Mouse (Mus musculus) induced T-regulatory cell, adult 2 months (primary cell): ENCODE data around the gene Farp1.

ENCODE experiments used
- DNase-seq: peaks from one replicate; pipeline ENCODE4 v3.0.0-alpha.2; 2012; ENCODE audit warnings: low read depth

Gene Farp1

DNA sequence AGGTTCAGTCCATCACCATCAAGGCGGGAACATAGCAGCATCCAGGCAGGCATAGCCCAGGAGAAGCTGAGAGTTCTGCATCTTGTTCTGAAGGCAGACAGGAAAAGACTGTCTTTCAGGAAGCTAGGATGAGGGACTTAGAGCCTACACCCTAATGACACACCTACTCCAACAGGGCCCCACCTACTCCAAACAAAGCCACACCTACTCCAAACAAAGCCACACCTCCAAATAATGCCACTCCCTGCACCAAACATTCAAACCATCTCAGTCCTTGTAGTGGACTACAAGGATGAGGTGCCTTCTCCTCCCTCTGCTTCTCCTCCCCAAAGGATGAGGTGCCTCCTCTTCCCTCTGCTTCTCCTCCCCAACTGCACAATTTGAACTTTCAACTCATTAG lies 23.5 kb downstream of the Farp1 start:
- DNase-seq: no peak

DNA sequence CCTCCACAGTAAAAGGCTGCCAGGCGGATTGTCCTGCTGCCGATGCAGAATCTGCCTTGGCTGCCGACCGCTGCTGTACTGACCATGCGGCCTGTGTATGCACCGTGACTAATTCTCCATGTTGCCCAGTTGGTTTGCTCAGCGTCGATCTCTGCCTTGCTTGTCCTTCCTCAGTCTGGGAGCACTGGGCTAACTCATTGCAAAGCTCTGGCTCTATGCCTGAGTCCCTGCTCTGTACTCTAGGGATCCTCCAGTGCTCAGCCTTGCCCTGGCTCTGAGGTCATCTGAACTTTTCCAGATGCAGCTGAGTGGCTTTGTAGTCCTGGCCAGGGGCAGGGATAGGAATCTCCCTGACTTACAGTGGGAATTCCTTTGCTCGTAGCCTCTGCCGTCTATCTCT lies 24.3 kb downstream of the Farp1 start:
- DNase-seq: no peak

DNA sequence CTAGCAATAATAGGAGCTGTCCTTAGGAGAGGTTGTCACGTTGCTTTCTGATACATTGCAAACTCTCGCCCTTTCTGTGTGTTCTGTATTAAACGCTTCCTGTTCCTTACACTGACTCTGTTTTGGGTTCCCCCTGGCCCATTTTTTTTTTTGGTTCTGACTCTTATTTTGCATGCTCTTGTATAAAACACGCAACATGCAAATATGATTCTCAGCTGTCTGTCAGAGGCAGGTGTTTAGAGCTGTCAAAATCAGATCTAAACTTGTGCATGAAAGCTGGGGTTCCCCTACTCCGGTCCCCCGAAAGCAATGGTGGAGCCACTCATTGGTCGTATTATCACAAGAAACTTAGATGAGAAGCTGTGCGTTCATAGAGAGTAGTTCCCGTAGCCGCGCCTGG lies 25.5 kb downstream of the Farp1 start:
- no peak for DNase-seq

DNA sequence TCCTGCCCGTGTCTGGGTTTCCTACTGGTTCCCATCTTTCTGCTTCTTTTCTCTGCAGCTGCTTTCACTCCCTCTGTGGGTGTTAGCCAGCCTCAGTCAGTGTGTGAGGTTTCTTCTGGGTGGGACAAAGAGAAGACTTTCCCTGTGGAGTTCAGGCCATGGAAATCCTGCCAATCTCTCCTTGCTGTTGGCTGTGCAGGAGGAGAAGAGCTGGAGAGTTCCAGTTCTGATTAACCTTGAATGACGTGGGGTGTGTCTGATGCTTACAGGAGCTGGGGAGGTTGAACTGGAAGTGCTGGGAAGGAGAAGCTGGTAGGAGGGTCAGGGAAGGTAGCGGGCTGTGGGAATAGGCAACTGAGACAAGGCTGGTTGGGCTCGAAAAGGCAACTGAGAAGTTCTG lies 26.7 kb downstream of the Farp1 start:
- no peak for DNase-seq

DNA sequence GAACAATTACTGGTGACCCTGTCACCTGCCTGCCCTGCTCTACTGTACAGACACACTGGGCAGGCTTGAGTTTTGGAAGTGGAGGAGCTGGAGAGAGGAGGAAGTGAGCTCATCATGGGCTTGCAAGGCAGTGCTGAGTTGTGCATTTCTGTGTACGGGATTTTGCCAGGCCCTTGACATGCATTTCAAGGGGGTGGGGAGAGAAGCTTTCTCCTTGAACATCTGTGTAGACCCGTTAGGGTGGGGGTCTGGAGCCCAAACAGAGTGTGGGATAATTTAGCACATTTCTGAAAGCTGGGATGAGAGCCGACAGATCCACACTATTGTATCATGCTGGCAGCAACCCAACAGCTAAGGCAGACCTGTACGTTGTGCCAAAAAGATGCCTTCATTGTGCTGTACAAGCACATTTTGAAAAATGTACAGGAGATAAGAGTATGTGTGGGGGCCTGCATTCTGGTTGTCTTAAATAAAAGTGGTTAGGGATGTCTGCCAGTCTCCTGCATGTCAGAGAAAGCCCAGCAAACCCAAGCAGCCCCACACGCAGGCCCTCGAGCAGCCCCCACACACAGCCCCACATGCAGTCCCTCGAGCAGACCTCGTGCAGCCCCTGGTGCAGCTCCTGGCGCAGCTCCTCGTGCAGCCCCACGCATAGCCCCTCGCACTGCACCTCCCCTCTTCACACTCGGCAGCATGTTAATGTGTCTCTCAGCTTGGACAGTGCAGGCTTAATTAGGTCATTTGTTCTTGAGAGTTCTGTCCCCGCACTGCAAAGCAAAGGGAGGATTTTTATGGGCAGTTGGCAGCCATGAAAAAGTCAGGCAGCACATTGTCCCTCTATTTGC lies 27.5 kb downstream of the Farp1 start:
- DNase-seq: no peak

DNA sequence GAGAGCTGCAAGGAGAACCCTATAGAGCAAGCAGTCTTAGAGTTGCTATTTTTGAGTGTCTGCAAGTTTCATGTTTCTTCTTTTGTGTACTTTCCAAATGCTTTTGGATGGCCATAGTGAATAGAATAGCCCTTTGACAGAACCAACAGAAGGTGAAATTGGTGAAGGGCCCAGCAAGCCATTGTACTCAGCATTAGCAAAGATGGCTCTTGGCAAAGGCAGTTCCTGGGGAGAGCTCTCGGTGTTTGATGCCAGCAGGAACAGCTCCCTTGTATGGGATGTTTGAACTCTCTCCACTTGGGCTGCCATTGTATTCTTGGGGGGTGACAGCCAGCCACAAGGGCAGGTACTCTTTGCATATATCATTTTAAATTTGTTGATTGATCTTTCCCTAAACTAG lies 29.7 kb downstream of the Farp1 start:
- DNase-seq: no peak

DNA sequence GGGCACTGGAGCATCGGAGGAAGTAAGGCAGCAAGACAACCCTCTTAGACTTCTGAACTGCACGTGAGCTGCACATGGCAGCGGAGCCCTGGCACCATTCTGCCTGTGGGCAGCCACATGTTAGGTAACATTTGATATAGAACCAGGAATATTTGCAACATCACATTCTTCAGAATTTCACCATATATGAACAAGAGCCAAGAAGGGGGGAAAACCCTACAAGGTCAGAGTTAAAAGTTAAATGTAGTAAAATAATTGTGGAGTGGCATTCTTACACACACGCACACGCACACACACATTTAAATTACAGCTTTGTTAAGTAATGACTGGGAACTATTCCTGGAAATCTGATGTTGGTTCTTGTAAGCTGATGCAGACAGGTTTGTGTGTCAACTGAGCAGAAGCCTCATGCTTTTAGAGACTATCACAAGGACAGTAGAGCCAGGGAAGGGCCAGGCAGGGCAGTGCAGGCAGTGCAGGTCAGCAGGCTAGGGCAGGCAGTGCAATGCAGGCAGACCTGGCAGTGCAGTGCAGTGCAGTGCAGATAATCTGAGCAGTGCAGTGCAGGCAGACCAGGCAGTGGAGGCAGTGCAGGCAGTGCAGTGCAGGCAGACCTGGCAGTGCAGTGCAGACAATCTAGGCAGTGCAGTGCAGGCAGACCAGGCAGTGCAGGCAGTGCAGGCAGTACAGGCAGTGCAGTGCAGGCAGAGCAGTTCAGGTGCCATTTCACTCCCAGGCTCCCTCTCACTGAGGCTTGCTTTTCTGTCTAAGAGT lies 38.3 kb downstream of the Farp1 start:
- DNase-seq: no peak

DNA sequence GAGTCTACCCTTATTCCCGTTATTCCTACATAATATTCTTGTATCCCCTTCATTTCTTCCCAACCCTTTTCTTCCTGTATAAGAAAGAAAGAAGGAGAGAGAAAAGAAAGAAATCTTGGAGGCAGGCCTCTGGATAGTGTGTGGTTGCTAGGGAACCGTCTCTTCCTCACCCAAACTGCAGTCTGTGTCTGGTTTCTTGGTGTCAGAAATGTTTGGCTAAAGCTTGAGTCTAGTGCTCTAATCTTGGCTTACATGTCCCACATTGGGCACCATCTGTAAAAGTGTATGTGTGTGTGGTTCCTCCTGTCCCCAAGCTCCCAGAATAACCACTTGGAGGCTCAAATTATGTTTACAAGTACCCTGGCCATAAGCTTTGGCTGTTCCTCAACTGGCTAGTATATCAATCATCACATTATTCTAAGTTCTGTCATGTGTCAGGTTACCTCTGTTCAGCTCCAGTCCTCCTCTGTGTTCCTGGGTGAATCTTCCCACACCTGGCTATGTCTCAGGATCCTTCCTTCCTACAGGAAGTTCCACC lies 39.3 kb downstream of the Farp1 start:
- DNase-seq: no peak

DNA sequence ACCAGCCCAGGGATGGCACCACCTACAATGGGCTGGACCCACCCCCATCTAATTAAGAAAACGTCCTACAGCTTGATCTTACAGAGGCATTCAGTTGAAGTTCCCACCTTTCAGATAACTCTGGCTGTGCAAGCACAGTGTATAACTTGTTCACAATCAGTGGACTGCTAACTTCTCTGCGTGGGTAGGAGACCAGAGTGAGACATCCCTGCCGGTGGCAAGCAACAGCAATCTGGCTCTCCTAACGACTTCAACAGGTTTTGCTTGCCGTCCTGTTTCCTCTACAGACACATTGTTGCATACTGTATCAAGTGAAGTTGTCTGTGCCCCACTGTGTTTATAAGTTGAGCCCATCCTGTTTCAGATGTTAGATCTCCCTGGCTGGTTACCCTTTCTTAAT lies 45.7 kb downstream of the Farp1 start:
- no peak for DNase-seq

DNA sequence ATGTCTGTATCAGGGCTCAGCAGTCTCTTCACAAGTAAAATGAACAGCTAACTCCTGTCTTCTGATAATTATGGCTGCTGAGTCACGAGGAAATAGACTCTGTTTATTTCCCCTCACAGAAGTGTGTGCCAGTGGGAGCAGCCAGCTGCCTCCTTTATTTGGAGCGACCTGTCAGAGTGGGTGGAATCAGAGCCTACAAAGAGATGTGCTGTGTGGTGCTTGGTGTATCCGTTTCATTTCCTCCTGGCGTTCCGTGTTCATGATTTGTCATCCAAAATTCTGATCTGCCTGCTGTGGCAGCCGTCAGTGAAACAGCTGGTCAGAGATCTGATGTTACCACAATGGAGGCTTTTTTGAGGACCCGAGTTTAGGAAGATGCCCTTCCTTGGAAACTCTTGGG lies 47.3 kb downstream of the Farp1 start:
- no peak for DNase-seq

DNA sequence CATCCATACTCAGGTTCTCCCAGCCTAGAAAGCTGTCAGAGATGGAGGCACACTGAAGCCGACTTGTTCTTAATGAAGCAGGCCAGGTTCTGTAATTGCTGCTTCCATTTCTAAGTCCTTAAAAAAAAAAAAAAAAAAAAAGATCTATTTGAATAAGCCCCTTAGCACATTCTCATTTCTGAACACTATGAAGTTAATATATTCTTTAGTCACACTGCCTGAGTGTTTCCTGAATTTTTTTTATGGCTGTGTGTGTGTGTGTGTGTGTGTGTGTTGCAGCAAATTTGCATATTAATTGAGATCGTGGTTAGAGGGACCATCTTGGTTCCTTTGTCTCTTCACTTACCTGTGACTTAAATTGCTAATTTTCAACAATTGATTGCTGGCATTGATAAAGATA lies 47.8 kb downstream of the Farp1 start:
- DNase-seq: no peak

DNA sequence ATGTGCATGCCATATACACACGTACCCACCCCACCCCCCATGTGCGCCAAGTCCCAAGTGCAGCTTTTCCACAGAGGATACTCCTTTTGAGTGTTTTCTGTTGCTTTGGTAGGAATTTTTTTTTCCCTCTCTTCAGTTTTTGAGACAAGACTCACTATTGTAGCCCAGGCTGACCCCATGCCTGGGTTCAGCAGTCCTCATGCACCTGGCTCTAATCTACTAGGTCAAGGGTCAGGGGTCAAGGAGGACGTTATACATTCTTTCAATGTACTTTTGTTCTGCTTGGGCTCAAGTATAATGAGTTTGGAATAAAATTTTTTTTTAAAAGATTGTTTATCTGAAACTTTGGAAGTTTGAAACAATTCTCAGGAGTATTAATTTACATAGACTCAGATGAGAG lies 48.4 kb downstream of the Farp1 start:
- no peak for DNase-seq

DNA sequence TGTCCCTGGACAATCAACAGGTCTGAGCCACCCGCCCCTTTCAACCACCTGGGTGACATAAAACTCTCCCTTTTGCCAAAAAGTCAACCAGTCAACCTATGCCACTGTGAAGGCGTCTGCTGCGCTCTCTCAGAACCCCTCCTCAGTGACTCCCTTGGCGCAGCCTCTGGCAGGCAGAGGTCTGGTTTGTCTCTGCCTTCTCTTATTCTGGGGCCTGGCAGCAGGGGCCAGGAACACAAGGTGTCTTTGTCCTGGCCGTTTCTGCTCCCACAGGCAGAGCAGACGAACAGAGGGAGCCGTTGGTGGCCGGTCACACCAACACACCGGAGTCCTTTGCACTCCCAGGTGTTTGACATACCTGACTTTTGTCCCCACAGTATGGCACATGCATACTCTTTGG lies 57.5 kb downstream of the Farp1 start:
- no peak for DNase-seq

DNA sequence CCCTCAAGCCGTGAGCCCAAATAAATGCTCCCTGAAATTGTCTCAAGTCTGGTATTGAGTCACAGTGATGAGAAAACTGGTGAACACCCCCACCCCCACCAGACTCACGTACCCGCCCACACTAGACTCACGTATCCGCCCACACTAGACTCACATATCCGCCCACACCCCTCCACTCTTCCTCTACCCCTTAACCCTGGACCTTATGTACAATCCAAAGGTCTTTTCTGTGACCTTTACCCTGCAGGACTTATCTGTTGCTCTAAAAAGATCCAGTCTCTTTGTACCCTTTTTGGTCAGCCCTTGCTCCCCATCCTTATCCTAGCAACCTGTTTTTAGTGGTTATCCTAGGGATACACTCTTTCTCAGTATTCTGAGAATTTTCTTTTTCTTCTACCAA lies 58.9 kb downstream of the Farp1 start:
- DNase-seq: no peak

DNA sequence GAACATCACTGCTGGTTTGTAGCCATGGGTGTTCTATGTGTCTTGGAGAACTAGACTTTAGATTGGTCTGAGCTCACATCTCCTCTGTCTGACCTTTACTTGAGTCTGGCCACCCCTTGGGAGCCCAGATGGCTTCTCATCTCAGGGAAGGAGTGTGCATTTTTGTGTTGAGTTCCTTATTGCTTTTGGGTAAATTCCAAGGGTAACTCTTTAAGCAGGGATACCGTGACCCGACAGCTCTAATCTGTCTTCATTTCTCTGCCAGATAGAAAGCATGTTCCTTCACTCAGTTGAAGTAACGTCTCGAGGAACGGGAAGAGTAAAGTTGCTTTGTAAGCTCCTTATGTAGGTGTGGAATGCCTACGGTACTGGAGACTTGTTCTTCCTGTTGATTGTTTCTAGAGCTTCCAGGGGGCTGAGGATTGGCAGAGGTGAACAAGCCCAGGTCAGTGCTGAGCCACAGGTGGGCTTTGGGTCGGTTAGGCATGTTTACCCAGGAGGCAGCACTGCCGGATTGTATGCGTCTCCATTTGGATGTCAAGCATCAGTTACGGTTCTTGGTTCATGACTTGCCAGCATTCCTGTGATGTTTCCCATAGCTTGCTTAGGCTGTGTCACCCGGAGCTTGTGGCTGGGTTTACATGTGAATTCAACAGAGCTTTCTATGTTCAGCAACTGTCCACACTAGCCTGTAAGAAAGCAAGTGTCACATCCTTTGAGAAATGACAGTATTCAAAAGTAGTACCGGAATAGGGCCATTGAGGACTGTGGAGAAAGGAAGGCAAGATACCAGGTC lies 62.8 kb downstream of the Farp1 start:
- DNase-seq: no peak

DNA sequence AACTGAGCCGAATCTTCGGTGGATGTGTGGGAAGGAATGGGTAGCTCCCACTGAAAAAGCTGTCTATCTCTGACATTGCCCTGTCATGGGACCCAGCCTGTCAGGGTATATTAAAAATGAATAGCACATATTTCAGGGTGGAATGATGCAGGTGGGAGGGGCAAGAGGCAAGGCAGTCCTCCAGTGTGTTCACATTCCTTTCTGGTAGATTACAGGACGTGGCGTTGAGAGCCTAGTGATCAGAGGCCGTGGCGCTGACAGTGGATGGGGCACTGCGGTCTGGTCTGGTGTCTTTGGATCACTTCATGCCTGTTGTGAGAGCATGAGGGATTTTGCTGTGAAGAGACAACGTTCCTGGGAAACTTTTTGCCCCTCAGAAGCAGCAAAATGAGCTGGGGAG lies 64.1 kb downstream of the Farp1 start:
- DNase-seq: no peak

DNA sequence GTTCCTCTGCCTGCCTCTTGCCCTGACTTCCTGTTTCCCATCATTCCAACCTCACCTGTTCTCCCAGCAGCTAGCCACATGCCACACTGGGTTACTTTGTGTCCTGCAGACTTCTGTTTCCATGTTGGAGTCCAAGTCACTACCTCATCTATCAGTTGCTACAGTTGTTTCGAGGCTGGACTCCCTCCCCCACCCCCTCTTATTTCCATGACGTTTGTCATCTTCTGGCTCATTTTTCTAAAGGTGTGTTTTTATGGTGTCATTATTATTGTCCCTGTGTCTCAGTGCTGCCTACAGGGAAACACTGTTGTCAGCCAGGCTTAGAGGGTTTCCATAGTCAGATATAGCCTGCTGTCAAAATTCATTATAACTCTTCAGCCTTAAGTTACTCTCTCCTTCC lies 64.9 kb downstream of the Farp1 start:
- DNase-seq: peak; percentile 50

DNA sequence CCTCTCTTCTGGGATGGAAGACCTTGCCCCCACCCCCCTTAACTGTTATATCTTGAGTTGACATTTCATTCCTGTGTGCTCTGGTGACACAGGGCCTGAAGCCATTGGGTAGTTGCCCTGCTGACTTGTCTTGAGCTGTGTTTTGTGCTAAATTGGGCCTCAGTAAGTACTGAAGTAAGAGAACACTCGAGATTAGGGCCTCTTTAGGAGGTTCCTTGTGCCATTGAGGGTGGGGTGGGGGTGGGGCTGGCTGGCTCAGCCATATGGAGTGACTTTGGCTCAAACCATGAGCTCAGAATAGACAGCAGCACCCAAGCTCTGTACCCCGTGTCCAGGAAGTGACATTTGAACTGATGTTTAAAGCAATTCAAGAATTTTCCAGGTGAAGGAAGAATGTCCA lies 65.8 kb downstream of the Farp1 start:
- DNase-seq: no peak

DNA sequence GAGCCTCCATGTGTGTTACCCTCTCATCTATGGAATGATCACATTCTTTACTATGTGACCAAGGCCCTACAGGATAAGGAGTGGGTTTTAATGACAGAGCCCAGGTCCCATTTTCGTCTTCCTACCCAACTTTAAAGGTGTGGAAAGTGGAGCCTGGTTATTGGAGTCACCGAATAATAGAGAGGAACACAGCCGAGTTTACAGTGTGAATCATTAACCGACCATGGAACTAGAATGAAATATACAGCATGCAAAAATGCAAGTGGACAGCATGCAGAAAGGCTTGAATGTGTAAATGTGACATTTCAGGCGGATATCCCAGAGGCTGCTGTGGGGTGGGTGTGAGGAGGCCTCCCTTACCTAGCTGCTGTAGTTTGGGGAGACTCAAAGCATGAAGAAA lies 66.5 kb downstream of the Farp1 start:
- no peak for DNase-seq

DNA sequence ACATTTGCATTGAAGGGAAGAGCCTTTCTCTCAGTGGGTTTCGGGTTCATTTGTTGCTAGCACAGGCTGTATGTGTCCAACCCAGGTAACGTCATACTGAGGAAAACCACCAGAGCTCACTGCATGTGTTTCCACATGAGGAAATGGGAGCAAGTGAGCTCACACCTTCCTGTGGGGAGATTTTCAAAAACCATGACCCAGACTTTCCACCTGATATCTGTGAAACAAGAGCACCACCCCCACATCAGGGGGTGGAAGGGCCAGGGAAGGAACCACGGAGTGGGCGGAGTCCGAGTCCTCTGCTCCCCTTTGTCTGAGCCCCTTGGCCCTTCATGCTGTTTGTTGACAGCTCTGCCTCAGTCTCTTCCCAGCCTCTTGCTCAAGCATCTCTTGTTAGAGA lies 67.6 kb downstream of the Farp1 start:
- peak; percentile 36 for DNase-seq

DNA sequence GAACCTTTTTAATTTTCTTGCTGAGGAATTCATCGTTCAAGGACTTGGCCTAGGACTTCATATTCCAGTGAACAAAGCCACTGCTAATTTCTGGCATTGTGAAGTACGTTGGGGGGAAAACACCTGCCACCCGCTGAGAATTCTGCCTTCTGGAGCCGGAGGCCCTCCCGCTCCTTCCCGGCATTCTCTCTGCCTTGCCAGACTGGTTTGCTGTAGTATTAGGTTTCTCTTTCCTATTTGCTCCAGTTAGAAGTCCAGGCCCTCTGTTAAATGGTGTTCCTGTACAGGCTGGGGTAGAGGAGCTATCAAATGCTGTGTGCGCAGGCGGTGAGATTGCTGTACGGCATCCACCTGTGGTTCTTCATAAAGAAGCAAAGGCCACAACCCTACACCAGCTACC lies 68.5 kb downstream of the Farp1 start:
- no peak for DNase-seq

DNA sequence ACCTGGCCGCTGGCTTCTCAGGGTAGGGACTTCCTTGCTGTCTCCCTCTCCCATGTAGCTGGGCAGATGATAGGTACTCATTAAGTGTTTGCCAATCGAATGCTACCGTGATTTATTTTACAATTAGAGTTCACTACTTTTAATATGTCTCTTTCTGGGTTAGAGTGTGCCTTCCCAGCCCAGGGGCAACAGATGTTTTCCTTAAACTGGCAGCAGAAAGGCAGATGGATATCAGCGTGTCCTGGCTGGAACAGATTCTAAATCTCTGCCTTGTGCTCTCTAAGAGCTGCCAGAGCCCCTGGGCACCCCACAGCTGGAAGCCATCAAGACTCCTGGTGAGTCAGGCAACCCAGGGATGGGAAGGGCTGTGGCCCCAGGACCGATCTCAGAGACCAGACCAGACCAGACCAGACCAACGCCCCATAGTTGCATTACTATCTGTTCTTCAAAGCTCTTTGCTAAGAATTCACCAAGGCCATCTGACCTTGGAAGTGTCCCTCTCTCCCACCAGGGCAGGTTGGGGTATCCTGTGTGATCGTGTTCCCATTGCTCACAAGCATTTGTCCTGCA lies 69.8 kb downstream of the Farp1 start:
- no peak for DNase-seq
